In genomic region chr5:107721638-107722011, GRCm38 (mm10) we compare ENCODE assay signal across 8 mouse cellular contexts. TPM values are rescaled to one million over a fixed set of nuclear protein-coding genes. Genes with fewer than 3 reads are reported as not detected.
DNase-seq lines count a peak whose midpoint lies in the region; ATAC-seq and TF ChIP-seq lines count a peak whose summit lies in the region.

No protein-coding gene starts in this region.

- H3K9me3 ChIP-seq in limb, embryonic 12.5 days: no peaks in the 10 kb centered on the region

- H3K27me3 ChIP-seq in cerebellum, adult 2 months (ENCODE audit: control insufficient read depth, insufficient read depth, low read length): peaks cover 20% of the 10 kb centered on the region; the same call in 1 of the 2 replicates
- H3K27me3 ChIP-seq in limb, embryonic 12.5 days: peaks cover 97% of the 10 kb centered on the region

- no peak for TF ChIP-seq CTCF in cerebellum, adult 2 months (IDR thresholded peaks at IDR 0.05; ENCODE audit: borderline replicate concordance, insufficient read depth, low read depth, low read length)
- no peak for TF ChIP-seq CTCF in layer of hippocampus, adult 2 months (conservative IDR thresholded peaks at IDR 0.05)

- DNase-seq in cerebellum, adult 2 months: peak in 1 of 2 experiments; percentile 17
- DNase-seq in cerebellum, adult 9-10 months: no peak
- DNase-seq in urinary bladder, adult 2 months (ENCODE audit: low spot score): peak; percentile 31
- no peak for DNase-seq in urinary bladder, postnatal 10 days (ENCODE audit: low spot score)
- DNase-seq in testis, postnatal 14 days (ENCODE audit: low spot score): peak; percentile 15
- no peak for DNase-seq in layer of hippocampus, adult 2 months (ENCODE audit: low spot score in 2 of 2)

- peak overlapping the region; percentile 4 for H3K4me3 ChIP-seq in cerebellum, adult 2 months (replicated peaks; ENCODE audit: insufficient read depth, low read depth, low read length)
- H3K4me3 ChIP-seq in limb, embryonic 12.5 days (replicated peaks): peak overlapping the region; percentile 43
- H3K4me3 ChIP-seq in layer of hippocampus, adult 2 months: no peak overlapping the region

- H3K36me3 ChIP-seq in limb, embryonic 12.5 days: no peaks in the 10 kb centered on the region

- H3K4me1 ChIP-seq in cerebellum, adult 2 months (ENCODE audit: control insufficient read depth, insufficient read depth, low read length): peaks cover 6% of the 10 kb centered on the region; the same call in 1 of the 2 replicates
- H3K4me1 ChIP-seq in limb, embryonic 12.5 days (replicated peaks): peaks cover 47% of the 10 kb centered on the region

- ATAC-seq in limb, embryonic 12.5 days (ENCODE audit: insufficient number of reproducible peaks, insufficient read depth, low FRiP score, low TSS enrichment, low read depth): no peak
- ATAC-seq in CD4-positive, CD25-positive, alpha-beta regulatory T cell, adult 4 months: no peak

- no peak for TF ChIP-seq POLR2A in cerebellum, adult 2 months (IDR thresholded peaks at IDR 0.05; ENCODE audit: borderline replicate concordance, insufficient read depth, low read length)

- peak overlapping the region; percentile 68 for H3K4me2 ChIP-seq in limb, embryonic 12.5 days

- WGBS in cerebellum, adult 2 months: 2% methylated on average over 33 of the region's 33 CpGs
- WGBS in limb, embryonic 12.5 days: under 1% methylated on average over 33 of the region's 33 CpGs

- peak overlapping the region; percentile 45; the same call in 1 of the 2 replicates for H3K9ac ChIP-seq in limb, embryonic 12.5 days (replicated peaks)

- no peak overlapping the region for H3K27ac ChIP-seq in cerebellum, adult 2 months (ENCODE audit: insufficient read depth, low read length)
- H3K27ac ChIP-seq in limb, embryonic 12.5 days: no peak overlapping the region
- no peak overlapping the region for H3K27ac ChIP-seq in layer of hippocampus, adult 2 months

RNA-seq across cellular contexts. Expression of gene Gfi1, which starts 4.2 kb away (rescaled TPM):
- not detected in 2 replicates for polyA plus RNA-seq in cerebellum, adult 2 months (2012; rRNA removed)
- polyA plus RNA-seq in urinary bladder, adult 2 months (2012; rRNA removed): 0.46 and 0.52 TPM in 2 replicates
- polyA plus RNA-seq in limb, embryonic 12.5 days (2016; fragmentation: Nextera tagmentation; extraction: Ambion mirVana): not detected in 2 replicates
- not detected for total RNA-seq in layer of hippocampus, adult 2 months (2021)
- polyA plus RNA-seq in CD4-positive, CD25-positive, alpha-beta regulatory T cell, adult 4 months (2017; shearing (Covaris generic)): 1 to 10 TPM; 2.5 to 6.1 TPM

Comparison
In these comparisons a context has a peak if more than half of its experiments do, and no peak if none do; other contexts are left out.
1. DNase-seq: peak in urinary bladder, adult 2 months (single experiment) and testis, postnatal 14 days (single experiment); none in cerebellum, adult 9-10 months (single experiment), urinary bladder, postnatal 10 days (single experiment) and layer of hippocampus, adult 2 months (0 of 2).